Mouse (Mus musculus): ENCODE measurements around the gene Slc16a3. TPM values are rescaled to one million over a fixed set of nuclear protein-coding genes. Genes with fewer than 3 reads are reported as not detected.

Slc16a3 gene
- total RNA-seq, 1 experiment from 2014 or later, result 95.1 TPM

DNA sequence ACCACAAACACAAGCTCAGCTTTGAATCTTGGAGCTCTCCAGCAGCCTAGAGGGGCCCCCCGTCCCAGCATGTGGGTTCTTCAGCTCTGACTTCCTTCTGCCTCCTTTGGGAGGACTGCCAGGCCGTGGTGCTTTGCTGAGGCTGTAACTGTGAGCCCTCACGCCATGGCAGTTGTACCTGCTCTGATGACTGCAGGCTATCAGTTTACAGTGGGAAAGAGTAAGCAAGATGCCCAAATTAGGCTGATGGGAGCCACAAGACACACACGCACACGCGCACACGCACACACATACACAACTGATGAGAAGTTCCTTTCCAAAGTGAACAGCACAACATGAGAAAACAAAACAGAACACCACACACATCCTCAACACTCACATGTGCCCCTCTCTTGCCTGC is 14.6 kb downstream of the Slc16a3 start:
- no peak for ATAC-seq (replicated peaks; ENCODE audit: insufficient number of reproducible peaks, low FRiP score, low TSS enrichment, poor library complexity, severe bottlenecking)

DNA sequence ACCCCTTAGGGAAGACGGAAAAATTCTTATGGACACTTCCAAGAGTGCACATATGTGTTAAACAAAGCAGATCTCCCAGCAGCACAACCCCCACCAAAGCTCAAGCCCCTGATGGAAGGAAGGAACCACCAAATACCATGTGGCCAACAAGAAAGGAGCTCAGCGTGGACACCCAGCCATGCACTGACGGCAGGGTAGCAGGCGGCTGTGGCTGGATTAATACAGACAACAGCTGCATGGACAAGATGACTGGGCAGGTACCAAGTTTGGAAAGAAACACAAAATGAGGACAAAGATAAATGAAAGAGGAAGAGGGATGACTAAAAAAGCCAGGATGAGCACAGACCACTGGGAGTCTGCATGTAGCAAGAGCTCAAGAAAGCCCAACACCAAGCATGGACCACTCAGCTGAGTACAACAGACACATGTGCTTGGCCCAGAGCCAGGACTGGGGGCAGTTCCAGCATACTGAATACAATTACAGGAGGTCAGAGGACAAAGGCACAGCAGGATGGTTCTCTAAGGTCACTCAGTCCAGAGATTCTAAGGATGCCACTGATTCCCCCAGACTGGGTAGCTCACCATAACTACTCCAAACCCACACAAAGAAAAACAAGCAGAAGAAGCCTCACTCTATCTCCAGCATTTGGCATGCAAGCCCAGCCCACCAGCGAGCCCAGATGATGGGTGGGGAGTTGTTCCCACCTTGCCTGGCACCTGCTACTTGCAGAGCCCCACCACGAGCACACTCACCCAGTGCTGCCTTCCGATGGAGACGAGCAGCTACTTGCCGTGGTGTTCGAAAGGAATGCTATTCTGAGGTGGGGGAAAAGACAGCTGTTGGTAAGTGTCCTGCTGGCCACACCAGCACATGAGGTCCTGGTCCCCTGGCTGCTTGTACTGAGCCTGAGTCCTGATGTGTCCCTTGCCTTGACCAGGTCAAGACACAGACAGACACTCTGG is 16.2 kb downstream of the Slc16a3 start:
- no peak for ATAC-seq (replicated peaks; ENCODE audit: insufficient number of reproducible peaks, low FRiP score, low TSS enrichment, poor library complexity, severe bottlenecking)

DNA sequence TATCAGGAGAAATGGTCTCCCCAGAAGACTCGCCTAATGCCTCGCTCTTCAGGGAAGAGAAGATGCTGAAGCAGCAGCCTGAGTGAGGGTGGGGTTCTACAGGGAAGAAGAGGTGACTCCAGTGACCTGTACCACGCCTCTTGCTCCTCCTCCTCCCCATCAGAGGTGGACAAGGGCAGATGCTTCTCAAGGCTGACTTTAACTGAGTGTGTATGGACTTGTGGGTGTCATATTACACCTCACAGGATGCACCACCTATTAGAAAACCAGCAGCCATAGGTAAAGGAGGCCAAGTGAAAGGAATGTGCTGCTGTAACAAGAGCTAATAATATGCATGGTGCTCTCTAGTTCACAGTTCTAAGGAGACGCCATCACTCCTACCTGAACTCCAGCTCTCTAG is 17.3 kb downstream of the Slc16a3 start:
- no peak for ATAC-seq (replicated peaks; ENCODE audit: insufficient number of reproducible peaks, low FRiP score, low TSS enrichment, poor library complexity, severe bottlenecking)

DNA sequence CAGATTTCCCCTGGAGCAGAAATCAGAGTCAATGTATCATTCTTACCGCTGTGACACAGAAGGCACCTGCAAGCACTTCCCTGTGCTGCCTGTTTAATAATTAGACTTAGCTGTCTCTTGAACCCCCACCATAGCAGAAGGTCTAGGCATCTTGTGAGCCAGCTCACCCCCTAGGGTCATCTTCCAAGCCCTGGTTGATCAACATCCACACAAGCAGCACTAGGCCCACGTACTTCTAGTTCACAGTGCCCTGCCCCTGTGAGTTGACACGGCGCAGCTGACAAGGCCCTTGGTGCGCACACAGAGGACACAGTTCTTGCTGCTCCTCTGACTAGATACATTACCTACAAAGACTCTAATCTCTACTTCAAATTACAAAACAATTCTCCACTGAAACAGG is 21.5 kb downstream of the Slc16a3 start:
- ATAC-seq (replicated peaks; ENCODE audit: insufficient number of reproducible peaks, low FRiP score, low TSS enrichment, poor library complexity, severe bottlenecking), result no peak

DNA sequence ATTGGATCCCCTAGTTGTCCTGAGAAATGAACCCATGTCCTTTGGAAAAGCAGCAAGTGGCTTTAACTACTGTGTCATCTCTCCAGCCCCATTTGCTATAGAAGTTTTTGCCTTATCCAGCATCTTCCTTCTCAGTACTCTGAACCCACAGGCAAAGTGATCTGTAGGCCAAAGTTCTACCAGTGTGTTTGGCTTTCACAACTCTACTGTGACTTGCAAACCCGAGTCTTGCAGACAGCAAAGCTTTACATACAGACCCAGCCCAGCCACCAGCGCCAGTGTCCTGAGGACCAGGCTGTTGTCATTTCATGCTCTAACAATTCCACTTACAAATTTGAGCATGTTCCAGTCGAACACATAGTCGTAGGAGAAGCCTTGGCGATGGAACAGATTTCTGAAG is 23.0 kb downstream of the Slc16a3 start:
- no peak for ATAC-seq (replicated peaks; ENCODE audit: insufficient number of reproducible peaks, low FRiP score, low TSS enrichment, poor library complexity, severe bottlenecking)

DNA sequence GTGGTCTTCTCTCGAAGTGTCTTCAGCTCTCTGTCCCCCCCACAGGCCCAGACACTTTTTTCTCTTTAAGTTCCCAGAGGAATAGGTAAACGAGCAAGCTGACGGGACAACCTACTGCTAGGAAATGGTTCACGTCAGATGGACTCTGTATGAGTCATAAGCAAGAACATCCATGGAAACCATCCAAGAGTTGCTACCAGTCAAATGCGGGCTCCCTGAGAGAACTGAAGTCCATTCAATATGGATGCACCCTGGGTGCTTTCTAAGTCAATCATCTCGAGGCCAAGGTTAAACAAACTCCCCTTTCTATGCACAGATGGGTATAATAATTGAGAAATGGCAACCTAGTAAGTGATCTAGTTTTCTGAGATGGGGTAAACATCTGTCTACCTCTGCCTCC is 25.0 kb downstream of the Slc16a3 start:
- no peak for ATAC-seq (replicated peaks; ENCODE audit: insufficient number of reproducible peaks, low FRiP score, low TSS enrichment, poor library complexity, severe bottlenecking)

DNA sequence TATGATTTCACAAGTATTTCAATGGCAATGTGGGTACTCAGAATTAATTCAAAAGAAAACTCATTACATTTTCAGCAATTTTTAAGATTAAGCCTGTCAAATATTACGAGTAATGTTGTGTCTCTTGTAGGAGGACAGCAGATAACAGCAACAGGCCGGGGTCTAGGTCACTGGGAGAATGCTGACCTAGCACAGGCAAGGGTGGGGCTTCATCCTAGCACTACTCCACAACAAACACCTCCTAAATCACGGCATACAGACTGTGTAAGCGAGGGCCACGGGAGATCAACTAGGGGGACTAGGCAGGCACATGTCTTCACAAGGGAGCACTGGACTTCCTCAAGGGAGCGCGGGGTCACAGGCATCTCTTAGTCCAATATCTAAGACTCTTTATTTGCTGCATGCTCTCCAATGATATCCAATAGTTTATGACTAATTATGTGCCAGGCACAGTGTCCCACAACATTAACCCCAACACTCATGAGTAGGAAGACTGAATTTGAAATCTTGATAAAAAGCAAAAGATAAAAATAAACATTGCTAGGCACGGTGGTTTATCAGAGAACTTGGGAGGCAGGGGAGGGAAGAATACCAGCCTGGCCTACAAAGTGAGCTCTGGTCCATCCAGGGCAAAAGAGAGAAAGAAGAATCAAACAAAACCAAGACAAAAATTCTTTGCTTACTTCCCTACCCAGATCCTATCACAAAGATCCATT is 31.6 kb downstream of the Slc16a3 start:
- no peak for ATAC-seq (replicated peaks; ENCODE audit: insufficient number of reproducible peaks, low FRiP score, low TSS enrichment, poor library complexity, severe bottlenecking)

DNA sequence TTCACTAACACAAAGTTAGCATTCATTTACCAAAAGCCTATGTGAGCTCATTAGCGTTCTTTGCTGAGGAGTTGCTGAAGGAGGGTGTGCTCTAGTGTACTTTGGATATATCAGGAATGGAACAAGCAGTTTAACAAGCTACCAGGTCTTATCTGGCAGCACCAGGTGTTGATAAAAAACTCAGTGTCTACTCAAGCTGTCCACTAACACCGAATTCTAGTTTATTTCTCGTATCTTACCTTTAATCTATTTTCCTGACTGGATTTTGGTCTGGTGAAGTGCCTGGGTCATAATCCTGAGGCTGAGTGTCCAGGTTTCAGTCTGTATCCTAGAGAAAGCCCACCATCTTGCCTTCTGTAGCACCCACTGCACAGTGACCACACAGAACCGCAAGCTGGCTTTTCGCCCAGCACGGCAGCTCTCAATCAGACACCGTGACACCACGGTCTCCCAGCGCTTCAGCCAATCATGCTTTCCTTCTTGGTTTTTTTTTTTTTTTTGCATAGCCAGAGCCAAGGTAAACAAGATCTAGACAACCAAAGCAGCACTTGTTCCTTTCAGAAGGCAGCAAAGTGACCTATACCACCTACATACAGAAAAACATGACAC is 32.3 kb downstream of the Slc16a3 start:
- ATAC-seq (replicated peaks; ENCODE audit: insufficient number of reproducible peaks, low FRiP score, low TSS enrichment, poor library complexity, severe bottlenecking), result no peak

DNA sequence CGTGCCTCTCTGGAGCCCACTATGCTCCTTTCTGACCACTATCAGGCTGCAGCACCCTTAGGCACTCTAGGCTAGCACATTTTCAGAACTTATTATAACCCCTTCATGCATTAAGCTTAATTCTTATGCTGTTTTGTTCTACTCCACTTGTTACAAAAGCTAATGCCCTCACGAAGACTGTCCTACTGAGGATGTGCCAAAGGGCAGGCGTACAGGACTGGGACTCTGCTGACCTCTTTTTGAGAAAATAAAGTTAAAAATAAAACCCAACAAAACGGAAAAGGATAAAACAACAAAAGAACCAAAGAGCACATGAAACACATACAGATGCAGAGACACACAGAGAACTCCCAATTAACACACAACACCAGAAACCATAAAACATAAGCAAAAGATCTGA is 33.4 kb downstream of the Slc16a3 start:
- no peak for ATAC-seq (replicated peaks; ENCODE audit: insufficient number of reproducible peaks, low FRiP score, low TSS enrichment, poor library complexity, severe bottlenecking)

DNA sequence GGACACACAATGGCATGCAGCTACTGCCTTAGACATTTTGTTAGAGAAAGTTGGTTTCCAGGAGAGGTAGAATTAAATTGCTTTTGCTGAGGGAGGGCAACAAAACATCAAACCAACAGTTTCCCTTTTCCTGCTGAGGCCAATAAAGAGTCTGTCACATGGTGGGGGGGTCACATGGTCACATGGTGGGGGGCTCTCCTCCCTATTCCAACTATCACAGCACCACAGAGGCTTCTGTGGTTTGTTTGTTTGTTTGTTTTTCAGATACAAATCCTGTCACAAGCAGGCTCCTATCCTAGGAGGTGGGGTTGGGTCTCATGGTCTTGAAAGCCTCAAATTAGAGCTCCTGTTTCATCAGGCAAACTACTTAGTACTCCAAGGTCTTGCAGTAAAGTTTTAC is 34.2 kb downstream of the Slc16a3 start:
- no peak for ATAC-seq (replicated peaks; ENCODE audit: insufficient number of reproducible peaks, low FRiP score, low TSS enrichment, poor library complexity, severe bottlenecking)

DNA sequence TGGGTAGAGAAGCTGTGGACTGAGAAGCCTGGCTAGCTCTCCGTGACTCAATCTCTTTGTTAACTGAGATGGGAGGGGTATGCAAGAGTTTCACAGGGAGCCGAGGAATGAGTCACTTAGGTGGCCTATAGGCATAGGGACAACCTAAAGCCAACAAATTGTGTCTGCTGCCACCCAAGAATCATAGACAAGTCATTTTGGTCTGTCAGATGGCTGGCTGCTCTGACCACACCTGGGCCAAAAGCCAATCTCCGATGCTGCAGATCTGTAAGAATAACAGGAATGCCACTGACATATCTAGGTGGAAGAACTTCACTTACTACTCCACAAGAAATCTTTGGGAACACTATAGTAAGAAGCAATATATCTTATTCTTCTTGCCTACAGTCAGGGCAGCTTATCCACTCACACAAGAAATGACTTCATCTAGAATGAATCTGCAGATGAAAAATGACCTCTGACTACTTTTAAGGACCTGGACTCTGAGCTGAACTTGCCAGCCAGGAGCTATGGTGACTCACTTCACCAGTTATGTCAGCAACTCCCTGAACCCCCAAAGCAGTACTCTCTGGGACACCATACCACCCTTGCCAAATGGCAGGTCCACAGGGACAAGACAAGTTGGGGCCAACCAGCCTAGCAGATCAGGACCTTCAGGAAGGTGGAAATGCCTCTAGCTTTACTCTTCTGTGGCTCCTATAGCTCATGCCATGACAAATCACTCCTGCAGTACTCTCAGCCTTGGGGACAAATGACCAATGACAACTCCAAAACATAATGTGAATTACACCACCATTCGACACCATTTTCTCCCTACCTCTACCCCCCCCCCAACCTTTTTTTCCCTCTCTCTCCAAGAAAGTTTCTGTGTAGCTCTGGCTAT is 36.4 kb downstream of the Slc16a3 start:
- no peak for ATAC-seq (replicated peaks; ENCODE audit: insufficient number of reproducible peaks, low FRiP score, low TSS enrichment, poor library complexity, severe bottlenecking)

DNA sequence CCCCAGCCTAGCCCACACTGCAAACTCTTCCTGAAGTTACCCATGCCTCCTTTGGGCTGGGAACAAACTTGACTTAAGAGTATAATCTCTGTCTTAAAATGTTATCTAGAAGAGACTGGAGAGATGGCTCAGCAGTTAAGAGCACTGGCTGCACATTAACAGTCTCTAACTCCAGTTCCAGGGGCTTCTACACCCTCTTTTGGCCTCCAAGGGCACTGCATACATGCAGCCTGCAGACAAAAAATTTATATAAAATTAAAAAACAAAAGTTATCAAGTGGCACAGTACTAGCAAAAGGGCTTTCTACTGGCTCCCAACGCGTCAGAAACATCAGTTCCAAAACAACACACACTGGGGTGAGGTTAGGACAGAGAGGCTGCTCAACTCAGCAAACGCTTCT is 39.3 kb downstream of the Slc16a3 start:
- ATAC-seq (replicated peaks; ENCODE audit: insufficient number of reproducible peaks, low FRiP score, low TSS enrichment, poor library complexity, severe bottlenecking), result no peak

DNA sequence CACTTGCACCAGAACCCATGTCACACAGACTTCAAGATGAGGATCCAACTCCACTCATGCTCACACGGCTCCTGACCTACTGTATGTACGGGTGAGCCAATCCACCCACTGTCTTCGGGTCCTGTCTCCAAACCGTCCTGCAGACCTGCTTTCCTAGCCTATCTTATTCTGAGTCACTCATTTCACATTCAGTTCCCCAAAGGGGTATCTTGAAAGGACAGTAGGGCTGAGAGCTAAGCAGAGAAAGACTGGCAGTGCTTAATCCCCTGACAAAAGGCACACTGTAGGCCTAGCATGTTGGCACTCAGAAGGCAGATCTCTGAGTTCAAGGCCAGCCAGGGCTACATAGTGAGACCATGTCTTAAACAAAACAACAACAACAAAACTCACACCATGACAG is 40.1 kb downstream of the Slc16a3 start:
- ATAC-seq (replicated peaks; ENCODE audit: insufficient number of reproducible peaks, low FRiP score, low TSS enrichment, poor library complexity, severe bottlenecking), result no peak

DNA sequence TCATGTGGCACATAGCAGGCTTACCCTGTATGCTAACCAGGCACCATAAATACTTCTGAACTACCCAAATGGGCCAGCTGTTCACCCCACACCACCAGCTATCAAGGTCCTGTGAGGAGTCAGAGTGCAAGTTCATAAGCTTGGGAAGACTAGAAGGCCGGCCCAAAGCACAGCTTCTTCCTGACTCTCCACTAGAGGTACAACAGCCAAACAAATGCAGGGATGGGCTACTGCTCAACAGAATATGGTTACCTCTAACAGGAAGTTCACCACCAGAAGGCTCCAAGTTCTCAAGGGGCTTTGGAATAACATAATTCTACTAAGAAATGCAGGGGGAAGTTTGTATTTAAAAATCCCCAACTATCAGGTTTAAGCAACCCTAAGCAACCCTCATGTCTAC is 41.2 kb downstream of the Slc16a3 start:
- no peak for ATAC-seq (replicated peaks; ENCODE audit: insufficient number of reproducible peaks, low FRiP score, low TSS enrichment, poor library complexity, severe bottlenecking)

DNA sequence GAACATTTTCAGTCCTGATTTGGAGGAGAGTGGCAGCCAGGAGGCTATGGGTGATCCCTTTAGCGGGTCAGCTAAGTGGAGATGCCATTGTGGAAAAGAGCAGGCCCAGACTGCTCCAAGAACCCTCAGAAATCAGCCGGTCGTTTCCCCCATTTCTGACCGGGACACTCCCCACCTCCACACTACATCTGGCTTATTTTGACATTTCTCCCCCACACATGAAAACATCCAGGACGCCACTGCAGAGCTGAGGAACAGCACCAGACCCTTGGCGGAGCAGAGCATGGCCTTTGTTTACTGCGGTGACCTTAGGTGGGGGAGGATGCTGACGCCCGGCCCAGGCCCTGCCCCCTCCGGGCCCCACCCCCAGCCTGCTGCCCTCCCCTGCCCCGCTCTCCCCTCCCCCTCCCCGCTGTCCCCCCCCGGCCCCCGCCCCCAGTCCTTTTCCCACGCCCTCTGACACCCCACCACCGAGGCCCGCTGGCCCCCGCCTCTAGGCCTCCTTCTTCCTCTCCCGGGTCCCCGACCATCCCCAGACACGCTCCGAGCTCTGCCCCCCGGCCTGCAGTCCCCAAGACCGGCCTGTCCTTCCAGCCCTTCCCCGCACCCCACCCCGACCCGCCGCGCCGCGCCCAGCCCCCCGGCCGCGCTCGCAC is 42.0 kb downstream of the Slc16a3 start:
- peak; percentile 44 for ATAC-seq (replicated peaks; ENCODE audit: insufficient number of reproducible peaks, low FRiP score, low TSS enrichment, poor library complexity, severe bottlenecking)

DNA sequence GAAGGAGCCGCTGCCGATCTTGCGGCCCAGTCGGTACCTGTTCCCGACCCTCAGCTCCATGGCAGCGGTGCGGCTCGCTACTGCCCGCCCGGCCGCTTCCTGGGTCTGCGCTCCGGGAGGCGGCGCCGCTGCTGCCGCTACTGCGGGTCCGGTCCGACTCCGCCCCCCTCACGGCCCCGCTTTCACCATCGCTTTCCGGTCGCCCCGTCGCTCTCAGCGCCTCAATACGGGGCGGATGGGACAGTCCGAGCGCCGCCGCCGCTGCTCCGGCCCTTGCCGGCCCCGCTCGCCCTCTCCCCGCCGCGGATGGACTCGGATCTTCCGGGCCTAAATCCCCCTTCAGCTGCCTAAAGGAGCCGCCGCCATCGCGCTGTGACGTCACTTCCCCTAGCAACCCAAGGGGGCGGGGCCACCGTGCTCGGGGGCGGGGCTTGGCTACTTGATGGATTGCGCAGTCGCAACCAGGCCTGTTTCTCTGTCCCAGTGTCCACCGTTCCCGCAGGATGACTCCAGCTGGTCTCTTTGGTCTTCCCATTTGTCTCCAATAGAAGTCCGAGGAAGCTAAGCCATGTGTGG is 42.8 kb downstream of the Slc16a3 start, which contains the start of gene Csnk1d:
TSS of gene Csnk1d (minus strand) at position 380 of the 576 bp plus-strand sequence.
- ATAC-seq (replicated peaks; ENCODE audit: insufficient number of reproducible peaks, low FRiP score, low TSS enrichment, poor library complexity, severe bottlenecking), result peak; percentile 78

DNA sequence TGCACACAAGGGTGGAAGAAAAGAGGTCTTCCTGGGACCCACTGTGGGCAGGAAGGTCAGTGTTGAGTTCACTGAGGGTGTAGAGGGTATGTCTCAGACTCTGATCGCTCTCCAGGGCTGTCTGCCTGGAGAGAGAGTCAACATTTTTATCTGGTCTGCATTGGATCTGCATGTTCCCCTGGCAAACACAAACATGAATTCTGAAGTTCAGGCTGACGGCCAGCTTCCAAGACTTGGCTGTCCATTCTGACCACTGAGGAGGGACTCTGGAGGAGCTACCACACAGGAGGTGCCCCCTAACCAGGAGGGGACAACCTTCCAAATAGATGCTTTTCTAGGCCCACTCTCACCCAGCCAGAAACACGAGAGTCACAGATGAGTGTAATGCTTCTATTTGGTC is 43.5 kb downstream of the Slc16a3 start:
- no peak for ATAC-seq (replicated peaks; ENCODE audit: insufficient number of reproducible peaks, low FRiP score, low TSS enrichment, poor library complexity, severe bottlenecking)

DNA sequence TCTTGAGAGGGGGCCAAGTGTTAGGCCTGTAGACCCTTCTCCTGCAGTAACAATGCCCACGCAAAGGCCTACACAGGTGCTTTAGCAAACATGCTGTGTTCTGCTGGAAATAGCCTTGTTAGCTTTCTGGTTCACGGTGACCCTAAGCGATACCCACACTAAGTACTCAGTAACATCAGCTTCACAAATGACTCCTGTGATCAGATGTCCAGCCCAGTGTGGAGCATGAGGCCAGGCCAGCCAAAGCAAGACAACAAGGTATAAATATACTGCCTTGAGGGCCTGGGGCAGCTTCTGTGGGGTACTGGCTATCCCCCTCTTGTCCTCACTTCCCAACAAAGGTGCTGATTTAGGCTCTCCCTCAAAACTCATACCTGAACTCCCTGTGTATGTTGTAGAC is 44.8 kb downstream of the Slc16a3 start:
- ATAC-seq (replicated peaks; ENCODE audit: insufficient number of reproducible peaks, low FRiP score, low TSS enrichment, poor library complexity, severe bottlenecking), result no peak

Data from monocyte, adult 5-6 weeks (primary cell).